Mouse (Mus musculus) forebrain, embryonic 15.5 days (tissue): ENCODE results near the gene P2ry14. TPM values are rescaled to one million over a fixed set of nuclear protein-coding genes. Genes with fewer than 3 reads are reported as not detected.

Experiments used
- ATAC-seq: fragments of 200-750 bp; cut with Nextera tagmentation; replicated peaks from 2 replicates; pipeline ENCODE4 v1.8.0; 2017; ENCODE audit warnings: mild to moderate bottlenecking, moderate TSS enrichment, moderate library complexity
- H3K27ac ChIP-seq: fragments of 300-500 bp; sonication (generic); replicated peaks from 2 replicates; pipeline ENCODE4 v1.5.1; 2015; ENCODE audit warnings: mild to moderate bottlenecking, inconsistent platforms
- H3K27me3 ChIP-seq: fragments of 300-500 bp; sonication (generic); 2 replicates; pipeline ENCODE4 v1.6.1; 2015; ENCODE audit warnings: inconsistent platforms
- H3K36me3 ChIP-seq: fragments of 300-500 bp; sonication (generic); 2 replicates; pipeline ENCODE4 v1.6.1; 2015; ENCODE audit warnings: mild to moderate bottlenecking, inconsistent platforms
- H3K4me1 ChIP-seq: fragments of 300-500 bp; sonication (generic); 2 replicates; pipeline ENCODE4 v1.6.1; 2015; ENCODE audit warnings: inconsistent platforms
- H3K4me2 ChIP-seq: fragments of 300-500 bp; sonication (generic); replicated peaks from 2 replicates; pipeline ENCODE4 v1.6.1; 2015; ENCODE audit warnings: mild to moderate bottlenecking, inconsistent platforms
- H3K4me3 ChIP-seq: fragments of 300-500 bp; sonication (generic); 2 replicates; pipeline ENCODE4 v1.5.1; 2015; ENCODE audit warnings: mild to moderate bottlenecking, inconsistent platforms
- H3K9ac ChIP-seq: fragments of 300-500 bp; sonication (generic); replicated peaks from 2 replicates; pipeline ENCODE4 v1.6.1; 2015; ENCODE audit warnings: mild to moderate bottlenecking, inconsistent platforms
- H3K9me3 ChIP-seq: fragments of 300-500 bp; sonication (generic); 2 replicates; pipeline ENCODE4 v1.6.1; 2016; ENCODE audit warnings: inconsistent platforms
- WGBS: fragments of 180-500 bp; shearing (Covaris S2); methylation state at CpG from one replicate; pipeline ENCODE4 v1.1.7; 2015; ENCODE audit warnings: mixed read lengths; 5-methylcytosine and 5-hydroxymethylcytosine counted together
- polyA plus RNA-seq: library from polyadenylated mRNA; unstranded; fragments of >200 nt; fragmentation: Nextera tagmentation; extraction: Ambion mirVana; gene quantifications from 2 replicates; pipeline ENCODE4 v1.2.1, GENCODE M21; 2015

The P2ry14 gene
- polyA plus RNA-seq, 1 experiment from 2014 or later, result 3.5 TPM

DNA sequence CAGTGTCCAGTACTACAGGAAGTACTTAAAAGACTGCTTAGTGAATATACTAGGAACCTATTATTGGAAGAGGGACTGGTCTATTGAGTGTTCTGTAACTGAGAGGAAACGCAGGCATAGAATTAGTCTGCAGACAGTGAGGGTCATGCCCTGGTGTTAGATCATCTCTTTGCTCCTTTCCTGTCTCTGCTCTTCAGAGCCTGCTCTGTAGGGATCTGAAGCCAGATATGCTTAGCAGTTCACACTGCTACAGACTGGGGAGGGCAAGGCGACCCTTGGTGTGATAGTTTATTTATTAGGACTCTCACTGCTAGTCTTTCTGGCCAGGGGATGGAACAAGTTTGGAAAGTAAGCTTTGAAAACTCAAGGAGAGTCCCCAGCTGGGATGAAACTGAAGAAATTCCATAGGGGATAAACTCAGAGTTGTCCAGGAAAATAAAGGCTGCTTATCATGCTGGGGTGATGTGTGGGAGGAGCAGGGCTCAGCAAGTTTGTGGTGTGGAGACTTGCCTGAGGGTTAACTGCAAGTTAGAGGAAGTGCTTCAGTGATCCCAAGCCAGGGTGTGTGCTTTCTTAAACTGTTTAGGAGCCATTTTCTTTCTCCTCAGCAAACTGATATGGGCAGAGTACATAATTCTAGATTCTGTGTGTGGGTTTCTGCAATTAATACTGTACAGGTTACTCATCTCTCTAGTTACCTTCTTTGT, 16.7 kb upstream of the P2ry14 start:
- H3K36me3 ChIP-seq, result no peaks in the 10 kb centered on the region
- H3K27me3 ChIP-seq, result no peaks in the 10 kb centered on the region
- H3K4me1 ChIP-seq, result no peaks in the 10 kb centered on the region
- no peak overlapping the region for H3K27ac ChIP-seq
- no peak overlapping the region for H3K4me2 ChIP-seq
- no peak overlapping the region for H3K9ac ChIP-seq
- ATAC-seq, result no peak
- H3K4me3 ChIP-seq, result no peak overlapping the region
- 85% methylated on average over 2 of the region's 2 CpGs for WGBS
- H3K9me3 ChIP-seq, result no peaks in the 10 kb centered on the region

DNA sequence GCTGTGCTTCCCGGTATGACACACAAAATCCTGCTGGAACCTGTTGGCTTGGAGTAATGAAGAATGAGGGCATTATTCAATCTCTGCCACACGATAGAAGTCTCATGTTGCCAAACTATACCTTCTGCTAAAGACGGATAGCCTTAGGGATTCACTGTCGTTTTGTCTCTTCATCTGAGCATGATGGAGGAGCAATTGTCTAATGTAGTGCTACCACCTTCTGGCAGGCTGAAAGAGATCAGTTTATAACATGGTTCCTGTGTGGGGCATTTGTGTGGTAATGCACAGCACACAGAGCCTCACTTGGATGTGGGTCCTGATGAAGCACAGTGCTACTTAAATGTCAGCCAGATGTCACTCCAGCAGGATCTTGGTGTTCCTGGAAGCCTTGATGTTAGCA, 15.8 kb upstream of the P2ry14 start:
- Histone ChIP-seq H3K27ac (no peak overlapping the region), H3K4me1 (no peaks in the 10 kb centered on the region), H3K36me3 (no peaks in the 10 kb centered on the region), H3K9me3 (no peaks in the 10 kb centered on the region), H3K4me3 (no peak overlapping the region), H3K27me3 (no peaks in the 10 kb centered on the region), H3K4me2 (no peak overlapping the region), H3K9ac (no peak overlapping the region)
- WGBS, result 85% methylated on average over 4 of the region's 4 CpGs
- ATAC-seq, result no peak

DNA sequence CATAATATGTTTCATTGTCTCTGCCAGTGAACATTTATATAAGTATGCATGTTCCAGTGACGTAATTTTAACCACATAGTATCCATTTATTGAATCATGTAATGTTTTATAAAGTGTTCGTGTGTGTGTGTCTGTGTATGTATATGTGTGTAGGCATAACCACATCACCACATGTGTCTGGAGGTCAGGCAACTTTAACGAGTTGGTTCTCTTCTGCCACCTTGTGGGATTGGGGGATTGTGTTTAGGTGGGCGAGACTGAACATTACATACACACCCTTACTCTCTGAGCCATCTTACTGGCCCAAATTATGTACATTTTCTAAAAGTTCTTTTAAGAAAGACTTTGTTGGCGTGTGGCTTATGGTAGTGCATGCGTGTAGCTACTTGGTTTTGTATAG, 15.1 kb upstream of the P2ry14 start:
- no peaks in the 10 kb centered on the region for H3K9me3 ChIP-seq
- H3K36me3 ChIP-seq, result no peaks in the 10 kb centered on the region
- WGBS, result 94% methylated on average over 6 of the region's 6 CpGs
- H3K4me3 ChIP-seq, result no peak overlapping the region
- no peak overlapping the region for H3K4me2 ChIP-seq
- H3K4me1 ChIP-seq, result no peaks in the 10 kb centered on the region
- ATAC-seq, result no peak
- H3K27ac ChIP-seq, result no peak overlapping the region
- H3K27me3 ChIP-seq, result no peaks in the 10 kb centered on the region
- H3K9ac ChIP-seq, result no peak overlapping the region

DNA sequence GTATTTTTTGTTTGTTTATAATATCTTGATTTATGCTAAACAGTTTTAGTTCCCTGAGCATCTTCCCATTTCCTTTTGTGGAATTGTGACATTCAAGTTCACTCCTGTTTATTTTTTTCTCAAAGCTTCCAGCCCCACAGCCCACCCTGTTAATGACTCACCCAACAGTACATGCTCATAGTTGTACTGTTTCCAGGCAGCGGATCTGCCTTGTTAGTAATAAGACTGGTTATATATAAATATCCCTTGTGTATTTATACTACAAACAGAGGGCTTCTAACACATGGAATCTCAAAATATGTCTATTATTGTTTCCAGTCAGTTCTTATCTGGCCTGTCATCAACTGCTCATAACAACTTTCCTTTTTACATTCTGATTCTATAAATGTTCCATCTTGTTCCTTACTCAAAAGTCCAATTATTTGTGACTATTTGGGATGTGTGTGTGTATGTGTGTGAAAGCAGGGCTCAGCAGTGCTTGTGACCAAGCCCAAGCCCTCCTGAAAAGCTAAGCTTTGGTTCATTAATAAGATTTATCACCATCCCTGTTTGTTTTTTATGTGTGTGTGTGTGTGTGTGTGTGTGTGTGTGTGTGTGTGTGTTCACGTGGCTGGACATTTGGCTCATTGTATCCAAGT, 14.1 kb upstream of the P2ry14 start:
- no peak overlapping the region for H3K4me2 ChIP-seq
- H3K36me3 ChIP-seq, result no peaks in the 10 kb centered on the region
- H3K4me3 ChIP-seq, result no peak overlapping the region
- H3K9ac ChIP-seq, result no peak overlapping the region
- no peaks in the 10 kb centered on the region for H3K4me1 ChIP-seq
- H3K9me3 ChIP-seq, result no peaks in the 10 kb centered on the region
- 95% methylated on average over 2 of the region's 2 CpGs for WGBS
- no peak for ATAC-seq
- no peaks in the 10 kb centered on the region for H3K27me3 ChIP-seq
- no peak overlapping the region for H3K27ac ChIP-seq

DNA sequence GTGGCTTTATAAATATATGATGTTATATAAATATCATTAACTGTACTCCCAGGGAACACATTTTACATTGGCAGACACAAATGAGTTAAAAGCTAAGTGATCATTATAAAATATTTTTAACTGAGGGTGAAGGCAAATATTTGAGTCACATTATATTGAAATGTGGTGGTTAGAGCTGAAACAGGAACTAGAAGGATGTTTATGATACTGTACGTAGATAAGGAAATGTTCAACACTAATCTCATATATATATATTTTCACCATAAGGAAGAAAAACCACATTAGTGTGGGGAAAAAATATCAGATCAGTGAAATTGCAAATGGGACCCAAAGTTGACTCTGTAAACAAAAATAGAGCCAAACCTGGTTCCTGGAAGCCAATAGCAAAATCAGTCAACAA, 7.0 kb upstream of the P2ry14 start:
- 100% methylated on average over 1 of the region's 1 CpGs for WGBS
- no peaks in the 10 kb centered on the region for H3K27me3 ChIP-seq

DNA sequence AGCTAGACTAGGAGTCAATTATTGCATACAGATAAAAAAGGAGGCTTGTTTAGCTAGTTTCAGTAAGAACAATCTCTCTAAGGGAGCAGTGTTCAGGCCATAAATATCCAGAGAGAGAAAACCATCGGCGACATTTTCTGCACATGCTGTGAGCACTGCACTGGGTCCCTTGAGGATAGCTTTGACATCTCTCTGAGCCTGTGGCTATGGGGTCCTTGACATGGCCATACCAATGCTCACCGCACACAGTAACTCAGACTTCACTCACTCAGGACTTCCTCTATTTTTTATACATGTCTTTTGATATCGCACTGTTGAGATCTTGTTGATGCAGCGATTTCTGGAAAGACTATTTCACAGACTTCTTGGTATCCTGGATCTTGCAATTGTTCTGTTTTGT, 3.6 kb upstream of the P2ry14 start:
- ATAC-seq, result no peak
- Histone ChIP-seq H3K4me2 (no peak overlapping the region), H3K4me3 (no peak overlapping the region), H3K4me1 (no peaks in the 10 kb centered on the region), H3K36me3 (no peaks in the 10 kb centered on the region), H3K9me3 (no peaks in the 10 kb centered on the region), H3K27ac (no peak overlapping the region), H3K27me3 (no peaks in the 10 kb centered on the region), H3K9ac (no peak overlapping the region)
- 95% methylated on average over 5 of the region's 5 CpGs for WGBS

More for the DNA sequence above, 7.0 kb upstream of the P2ry14 start:
- Histone ChIP-seq H3K27ac (no peak overlapping the region), H3K4me3 (no peak overlapping the region), H3K9me3 (no peaks in the 10 kb centered on the region), H3K4me2 (no peak overlapping the region), H3K36me3 (no peaks in the 10 kb centered on the region), H3K9ac (no peak overlapping the region), H3K4me1 (no peaks in the 10 kb centered on the region)
- ATAC-seq, result no peak

DNA sequence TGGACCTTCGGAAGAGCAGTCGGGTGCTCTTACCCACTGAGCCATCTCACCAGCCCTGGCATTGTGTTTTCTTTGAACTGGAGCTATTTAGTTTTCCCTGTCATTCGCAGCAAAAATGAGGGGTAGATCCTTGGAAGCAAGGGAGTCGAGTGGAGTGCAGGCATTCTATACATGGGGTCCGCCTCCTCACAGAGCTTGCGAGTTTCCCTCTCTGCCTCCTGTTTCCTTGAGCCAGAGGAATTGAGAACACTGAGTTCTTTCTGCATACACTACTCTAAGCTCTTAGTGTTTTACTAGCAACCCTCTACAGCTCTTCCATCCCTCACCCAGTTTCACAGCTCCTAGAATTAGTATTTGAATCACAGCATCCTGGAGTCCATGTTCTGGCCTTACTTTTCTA, 2.0 kb upstream of the P2ry14 start:
- 91% methylated on average over 6 of the region's 6 CpGs for WGBS

DNA sequence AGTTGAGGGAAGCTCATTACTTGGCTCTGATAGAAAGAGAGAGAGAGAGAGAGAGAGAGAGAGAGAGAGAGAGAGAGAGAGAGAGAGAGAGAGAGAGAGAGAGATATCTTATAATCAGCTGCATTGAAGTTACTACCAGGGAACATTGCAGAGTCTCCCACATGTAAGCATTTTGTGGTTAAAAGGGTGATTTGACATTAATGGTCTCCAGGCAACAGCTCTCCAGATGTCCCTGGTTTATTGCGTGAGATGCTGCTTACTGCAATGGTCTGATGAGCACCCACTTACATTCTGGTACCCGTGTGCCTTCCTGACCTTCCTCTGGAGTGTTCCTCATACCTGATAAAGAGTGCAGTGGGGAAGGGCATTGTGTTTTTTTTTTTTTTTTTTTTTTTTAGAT, 1.5 kb upstream of the P2ry14 start:
- Histone ChIP-seq H3K36me3 (no peaks in the 10 kb centered on the region), H3K4me2 (no peak overlapping the region), H3K9ac (no peak overlapping the region), H3K27ac (no peak overlapping the region), H3K9me3 (no peaks in the 10 kb centered on the region), H3K4me1 (no peaks in the 10 kb centered on the region), H3K27me3 (no peaks in the 10 kb centered on the region), H3K4me3 (no peak overlapping the region)
- WGBS, result 89% methylated on average over 2 of the region's 2 CpGs
- no peak for ATAC-seq

More for the DNA sequence above, 2.0 kb upstream of the P2ry14 start:
- Histone ChIP-seq H3K4me3 (no peak overlapping the region), H3K9ac (no peak overlapping the region), H3K27me3 (no peaks in the 10 kb centered on the region), H3K4me2 (no peak overlapping the region), H3K4me1 (no peaks in the 10 kb centered on the region), H3K9me3 (no peaks in the 10 kb centered on the region), H3K27ac (no peak overlapping the region), H3K36me3 (no peaks in the 10 kb centered on the region)
- ATAC-seq, result no peak

DNA sequence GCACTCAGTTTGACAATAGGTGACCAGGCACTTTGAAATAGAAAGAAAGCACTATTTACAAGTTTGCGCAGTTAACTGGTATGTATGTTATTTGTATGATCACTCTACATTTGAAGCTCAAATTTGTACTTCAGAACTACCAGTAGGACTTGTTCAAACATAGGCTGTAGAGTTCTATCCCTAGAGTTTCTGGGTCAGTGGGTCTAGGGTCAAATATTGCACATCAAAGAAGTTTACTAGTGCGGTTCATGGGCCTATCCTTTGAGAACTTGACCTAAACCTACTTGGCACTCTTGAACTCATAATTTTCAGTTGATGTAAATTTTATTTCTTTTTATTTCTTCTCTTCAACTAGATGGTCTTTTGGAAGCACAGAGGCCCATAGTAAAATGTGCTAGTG, 2.8 kb downstream of the P2ry14 start:
- no peak for ATAC-seq
- Histone ChIP-seq H3K9me3 (no peaks in the 10 kb centered on the region), H3K36me3 (no peaks in the 10 kb centered on the region), H3K4me1 (no peaks in the 10 kb centered on the region), H3K27me3 (no peaks in the 10 kb centered on the region), H3K9ac (no peak overlapping the region), H3K4me2 (no peak overlapping the region), H3K27ac (no peak overlapping the region), H3K4me3 (no peak overlapping the region)
- 97% methylated on average over 2 of the region's 2 CpGs for WGBS

DNA sequence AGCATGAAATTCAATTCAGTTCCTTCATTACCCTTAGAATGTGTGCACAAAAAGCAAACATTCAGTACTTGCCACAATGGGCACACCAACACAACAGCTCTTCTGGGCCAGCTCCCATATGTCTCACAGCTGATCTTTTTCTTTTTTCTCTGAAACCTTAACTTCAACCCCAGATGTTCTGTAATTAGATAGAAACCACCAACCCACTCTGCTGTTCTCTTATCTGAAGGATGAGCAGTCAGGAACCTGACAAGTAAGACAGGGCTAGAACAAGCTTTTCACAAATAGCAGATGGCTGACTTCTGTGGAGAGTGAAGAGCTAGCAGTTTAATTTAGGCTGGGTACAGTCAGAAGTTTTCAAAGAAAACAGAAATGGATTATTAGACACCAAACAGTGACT, 3.8 kb downstream of the P2ry14 start:
- Histone ChIP-seq H3K4me1 (no peaks in the 10 kb centered on the region), H3K9ac (no peak overlapping the region), H3K27ac (no peak overlapping the region), H3K4me2 (no peak overlapping the region), H3K27me3 (no peaks in the 10 kb centered on the region), H3K9me3 (no peaks in the 10 kb centered on the region), H3K36me3 (no peaks in the 10 kb centered on the region), H3K4me3 (no peak overlapping the region)
- no peak for ATAC-seq

DNA sequence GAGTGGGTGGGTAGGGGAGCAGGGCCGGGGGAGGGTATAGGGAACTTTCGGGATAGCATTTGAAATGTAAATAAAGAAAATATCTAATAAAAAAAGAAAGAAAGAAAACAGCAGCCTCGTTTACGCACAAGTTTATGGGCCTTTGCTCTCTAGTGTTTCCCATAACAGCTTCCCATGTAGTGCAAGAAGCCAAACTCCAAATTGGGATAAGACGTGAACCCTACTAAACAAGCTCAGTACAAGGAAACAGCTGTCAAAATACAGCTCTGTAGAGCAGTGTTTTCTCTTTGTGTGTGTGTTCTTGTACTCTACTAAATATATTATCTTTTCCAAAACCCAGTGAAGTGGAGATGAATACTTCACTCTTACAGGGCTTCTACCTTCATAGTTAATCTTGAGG, 8.2 kb downstream of the P2ry14 start:
- H3K4me1 ChIP-seq, result no peaks in the 10 kb centered on the region
- H3K9ac ChIP-seq, result no peak overlapping the region
- no peak overlapping the region for H3K27ac ChIP-seq
- ATAC-seq, result no peak
- no peak overlapping the region for H3K4me3 ChIP-seq
- no peaks in the 10 kb centered on the region for H3K36me3 ChIP-seq
- WGBS, result 61% methylated on average over 5 of the region's 5 CpGs
- no peaks in the 10 kb centered on the region for H3K9me3 ChIP-seq
- H3K4me2 ChIP-seq, result no peak overlapping the region
- no peaks in the 10 kb centered on the region for H3K27me3 ChIP-seq

DNA sequence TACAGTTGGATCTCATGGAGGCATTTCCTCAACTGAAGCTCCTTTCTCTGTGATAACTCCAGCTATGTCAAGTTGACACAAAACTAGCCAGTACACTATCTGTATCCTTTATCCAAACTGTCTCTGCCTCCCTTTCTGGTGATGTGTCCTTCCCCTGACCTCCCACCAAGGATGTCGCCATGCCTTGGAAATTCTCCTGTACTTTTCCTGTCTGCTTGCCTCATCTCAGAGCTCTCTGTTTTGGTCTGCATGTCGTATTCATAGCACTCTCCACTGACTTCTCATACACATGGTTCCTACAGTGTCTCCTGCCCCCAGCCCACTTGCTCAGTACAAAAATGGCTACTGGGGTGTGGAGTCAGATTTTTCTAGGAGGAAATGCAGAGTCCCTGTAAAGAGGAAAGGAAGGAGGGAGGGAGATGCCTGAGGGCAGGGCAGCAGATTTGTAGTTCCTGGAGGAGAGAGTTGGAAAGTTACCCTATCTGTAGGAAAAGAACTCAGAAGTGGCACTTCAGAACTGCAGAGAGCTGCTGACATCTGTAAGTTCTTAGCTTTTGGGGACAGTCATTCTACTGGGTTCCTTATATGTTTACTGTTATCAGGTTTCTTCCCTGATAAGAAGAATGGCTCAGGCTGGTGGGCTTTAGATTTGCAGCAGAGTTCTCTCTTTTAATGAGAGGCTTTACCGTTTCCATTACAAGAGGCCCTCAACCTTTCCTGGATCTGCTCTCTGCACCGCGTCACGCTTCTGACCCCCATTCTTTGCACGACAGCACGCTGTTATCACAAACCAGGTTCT, 11.7 kb downstream of the P2ry14 start:
- no peaks in the 10 kb centered on the region for H3K27me3 ChIP-seq
- no peak overlapping the region for H3K4me2 ChIP-seq
- ATAC-seq, result no peak
- no peaks in the 10 kb centered on the region for H3K4me1 ChIP-seq
- H3K9me3 ChIP-seq, result no peaks in the 10 kb centered on the region
- no peak overlapping the region for H3K4me3 ChIP-seq
- H3K27ac ChIP-seq, result no peak overlapping the region
- H3K9ac ChIP-seq, result no peak overlapping the region
- H3K36me3 ChIP-seq, result no peaks in the 10 kb centered on the region
- WGBS, result 80% methylated on average over 8 of the region's 8 CpGs
